Mouse (Mus musculus) megakaryocyte-erythroid progenitor cell, adult 5-6 weeks (primary cell): ENCODE measurements at regions not wholly inside any gene's neighbourhood (a gene's known extent, or its start where the extent isn't known, plus 50 kb on each side); places are given as distances from the start of the nearest gene placed in this dataset.

Experiments used
- ATAC-seq: replicated peaks from 2 replicates; pipeline ENCODE4 v1.8.0; 2016; ENCODE audit warnings: mild to moderate bottlenecking, inconsistent platforms; ENCODE audit not compliant: severe bottlenecking, poor library complexity, low FRiP score, low TSS enrichment

GRCm38 (mm10) chr14:47986941-47987340, 133.7 kb upstream of the Peli2 start:
- ATAC-seq, result no peak

- no peak for ATAC-seq
Measured at GRCm38 (mm10) chr14:47987392-47988075, 133.1 kb upstream of the Peli2 start.

- no peak for ATAC-seq
Measured at GRCm38 (mm10) chr14:47988131-47988530, 132.5 kb upstream of the Peli2 start.

- no peak for ATAC-seq
Measured at GRCm38 (mm10) chr14:47989315-47989714, 131.3 kb upstream of the Peli2 start.

- no peak for ATAC-seq
Measured at GRCm38 (mm10) chr14:47990716-47991115, 129.9 kb upstream of the Peli2 start.

- ATAC-seq, result no peak
Measured at GRCm38 (mm10) chr14:47991546-47991945, 129.1 kb upstream of the Peli2 start.

GRCm38 (mm10) chr14:47992091-47992490, 128.5 kb upstream of the Peli2 start:
- ATAC-seq, result no peak

GRCm38 (mm10) chr14:47992851-47993250, 127.8 kb upstream of the Peli2 start:
- ATAC-seq, result no peak

GRCm38 (mm10) chr14:47998936-47999335, 121.7 kb upstream of the Peli2 start:
- no peak for ATAC-seq

- no peak for ATAC-seq
Measured at GRCm38 (mm10) chr14:48005092-48005928, 115.3 kb upstream of the Peli2 start.

- ATAC-seq, result no peak
Measured at GRCm38 (mm10) chr14:48005929-48006309, 114.7 kb upstream of the Peli2 start.

GRCm38 (mm10) chr14:48012361-48013215, 108.0 kb upstream of the Peli2 start:
- no peak for ATAC-seq

GRCm38 (mm10) chr14:48013431-48013830, 107.2 kb upstream of the Peli2 start:
- no peak for ATAC-seq

GRCm38 (mm10) chr14:48014776-48015175, 105.8 kb upstream of the Peli2 start:
- ATAC-seq, result no peak

GRCm38 (mm10) chr14:48017971-48018370, 102.7 kb upstream of the Peli2 start:
- no peak for ATAC-seq

GRCm38 (mm10) chr14:48019331-48019730, 101.3 kb upstream of the Peli2 start:
- ATAC-seq, result no peak

- ATAC-seq, result no peak
Measured at GRCm38 (mm10) chr14:48022271-48022670, 98.4 kb upstream of the Peli2 start.

- no peak for ATAC-seq
Measured at GRCm38 (mm10) chr14:48024051-48024693, 96.5 kb upstream of the Peli2 start.

GRCm38 (mm10) chr14:48039286-48039790, 81.3 kb upstream of the Peli2 start:
- no peak for ATAC-seq
